Mouse (Mus musculus) forebrain, embryonic 14.5 days (tissue): ENCODE results near the gene Apoc2. TPM values are rescaled to one million over a fixed set of nuclear protein-coding genes. Genes with fewer than 3 reads are reported as not detected.

Source experiments
- ATAC-seq: fragments of 200-750 bp; cut with Nextera tagmentation; 2 replicates; pipeline ENCODE4 v1.8.0; 2017; ENCODE audit warnings: mild to moderate bottlenecking, moderate library complexity
- DNase-seq: peaks from one replicate; pipeline ENCODE4 v3.0.0-alpha.2; 2015; ENCODE audit warnings: low spot score
- H3K27ac ChIP-seq: fragments of 300-500 bp; sonication (generic); 2 replicates; pipeline ENCODE4 v1.5.1; 2014; ENCODE audit warnings: low read depth, mild to moderate bottlenecking, control low read depth, low read length, moderate library complexity
- H3K27me3 ChIP-seq: fragments of 300-500 bp; sonication (generic); replicated peaks from 2 replicates; pipeline ENCODE4 v1.6.1; 2014; ENCODE audit warnings: low read length, control low read depth, mixed read lengths; ENCODE audit not compliant: control insufficient read depth, insufficient read depth
- H3K36me3 ChIP-seq: fragments of 300-500 bp; sonication (generic); 2 replicates; pipeline ENCODE4 v1.6.1; 2014; ENCODE audit warnings: low read length, control low read depth; ENCODE audit not compliant: control insufficient read depth, insufficient read depth
- H3K4me1 ChIP-seq: fragments of 300-500 bp; sonication (generic); 2 replicates; pipeline ENCODE4 v1.6.1; 2014; ENCODE audit warnings: antibody characterized with exemption, low read length, control low read depth; ENCODE audit not compliant: control insufficient read depth, insufficient read depth
- H3K4me2 ChIP-seq: fragments of 300-500 bp; sonication (generic); 2 replicates; pipeline ENCODE4 v1.6.1; 2014; ENCODE audit warnings: mild to moderate bottlenecking, control low read depth, low read length
- H3K4me3 ChIP-seq: fragments of 300-500 bp; sonication (generic); 2 replicates; pipeline ENCODE4 v1.5.1; 2014; ENCODE audit warnings: low read depth, low read length, control low read depth
- H3K9ac ChIP-seq: fragments of 300-500 bp; sonication (generic); 2 replicates; pipeline ENCODE4 v1.6.1; 2014; ENCODE audit warnings: mild to moderate bottlenecking, low read length, control low read depth, moderate library complexity
- H3K9me3 ChIP-seq: fragments of 300-500 bp; sonication (generic); replicated peaks from 2 replicates; pipeline ENCODE4 v1.6.1; 2016; ENCODE audit warnings: low read length, control low read depth, mixed read lengths; ENCODE audit not compliant: control insufficient read depth
- WGBS: fragments of 180-500 bp; shearing (Covaris S2); extraction: QIAGEN DNeasy Blood & Tissue Kit; methylation state at CpG from one replicate; pipeline ENCODE4 v1.1.7; 2014; 5-methylcytosine and 5-hydroxymethylcytosine counted together
- polyA plus RNA-seq: library from polyadenylated mRNA; unstranded; fragments of >200 nt; fragmentation: Nextera tagmentation; extraction: Ambion mirVana; gene quantifications from 2 replicates; pipeline ENCODE4 v1.2.1, GENCODE M21; 2014

Gene Apoc2
- polyA plus RNA-seq, 1 experiment from 2014 or later, result not detected

- H3K4me2 ChIP-seq, result no peak overlapping the region
- H3K27me3 ChIP-seq, result no peaks in the 10 kb centered on the region
- H3K4me3 ChIP-seq, result no peak overlapping the region
- H3K4me1 ChIP-seq, result peaks cover 2% of the 10 kb centered on the region; the same call in 1 of the 2 replicates
- ATAC-seq, result no peak
- DNase-seq, result no peak
- no peak overlapping the region for H3K27ac ChIP-seq
- no peak overlapping the region for H3K9ac ChIP-seq
- peaks cover 55% of the 10 kb centered on the region for H3K36me3 ChIP-seq
- H3K9me3 ChIP-seq, result no peaks in the 10 kb centered on the region
Measured at GRCm38 (mm10) chr7:19632275-19632674, 45.5 kb downstream of the Apoc2 start.

DNA sequence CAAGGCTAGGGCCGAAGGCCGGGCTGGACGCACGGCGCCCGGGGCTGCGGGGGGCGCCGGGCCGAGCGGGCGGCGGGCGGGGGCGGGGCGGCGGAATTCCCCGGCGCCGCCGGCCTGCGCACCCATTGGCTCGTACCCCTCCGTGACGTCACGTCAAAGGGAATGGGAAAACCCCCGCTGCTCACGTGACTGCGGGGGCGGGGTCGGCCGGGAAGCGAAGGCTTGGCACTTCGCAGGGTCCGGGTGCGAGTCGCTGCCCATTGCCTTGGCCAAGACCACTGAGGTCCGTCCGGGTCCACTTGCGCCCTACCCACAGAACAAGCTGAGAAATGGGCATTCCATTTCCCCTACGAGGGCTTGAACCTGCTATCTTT, 48.4 kb downstream of the Apoc2 start, which contains the start of gene Relb:
Gene Relb, minus strand, starts transcription at position 78 of the 374 bp plus-strand sequence.
- 2% methylated on average over 36 of the region's 41 CpGs for WGBS
- peak within 1 kb of the TSS; percentile 56; the same call in 1 of the 2 replicates for H3K27ac ChIP-seq
- ATAC-seq (peak; percentile 78), DNase-seq (peak; percentile 95)
- H3K9me3 ChIP-seq, result no peaks in the 10 kb centered on the region
- peak within 1 kb of the TSS; percentile 67 for H3K4me3 ChIP-seq
- peak within 1 kb of the TSS; percentile 98 for H3K4me2 ChIP-seq
- peaks cover 2% of the 10 kb centered on the region; the same call in 1 of the 2 replicates for H3K4me1 ChIP-seq
- peaks cover 25% of the 10 kb centered on the region for H3K36me3 ChIP-seq
- H3K27me3 ChIP-seq, result no peaks in the 10 kb centered on the region
- peak within 1 kb of the TSS; percentile 52; the same call in 1 of the 2 replicates for H3K9ac ChIP-seq

GRCm38 (mm10) chr7:19628536-19629360, 49.0 kb downstream of the Apoc2 start:
- 1% methylated on average over 56 of the region's 57 CpGs for WGBS
- Histone ChIP-seq H3K9ac (peak overlapping the region; percentile 52; the same call in 1 of the 2 replicates), H3K9me3 (no peaks in the 10 kb centered on the region), H3K27ac (peak overlapping the region; percentile 56; the same call in 1 of the 2 replicates), H3K4me2 (peak overlapping the region; percentile 98), H3K36me3 (peaks cover 19% of the 10 kb centered on the region), H3K4me1 (peaks cover 2% of the 10 kb centered on the region; the same call in 1 of the 2 replicates), H3K4me3 (peak overlapping the region; percentile 67), H3K27me3 (no peaks in the 10 kb centered on the region)
- peak; percentile 85 for DNase-seq
- peak; percentile 86 for ATAC-seq

GRCm38 (mm10) chr7:19628192-19628535, 49.6 kb downstream of the Apoc2 start:
- peaks cover 2% of the 10 kb centered on the region; the same call in 1 of the 2 replicates for H3K4me1 ChIP-seq
- peak overlapping the region; percentile 67 for H3K4me3 ChIP-seq
- no peak overlapping the region for H3K27ac ChIP-seq
- no peaks in the 10 kb centered on the region for H3K27me3 ChIP-seq
- peak overlapping the region; percentile 98 for H3K4me2 ChIP-seq
- H3K36me3 ChIP-seq, result peaks cover 13% of the 10 kb centered on the region
- no peaks in the 10 kb centered on the region for H3K9me3 ChIP-seq
- WGBS, result 18% methylated on average over 17 of the region's 17 CpGs
- DNase-seq (no peak), ATAC-seq (no peak)
- H3K9ac ChIP-seq, result 0 out of 2 replicates have a peak overlapping the region, but pooled peaks have one; percentile 2

DNA sequence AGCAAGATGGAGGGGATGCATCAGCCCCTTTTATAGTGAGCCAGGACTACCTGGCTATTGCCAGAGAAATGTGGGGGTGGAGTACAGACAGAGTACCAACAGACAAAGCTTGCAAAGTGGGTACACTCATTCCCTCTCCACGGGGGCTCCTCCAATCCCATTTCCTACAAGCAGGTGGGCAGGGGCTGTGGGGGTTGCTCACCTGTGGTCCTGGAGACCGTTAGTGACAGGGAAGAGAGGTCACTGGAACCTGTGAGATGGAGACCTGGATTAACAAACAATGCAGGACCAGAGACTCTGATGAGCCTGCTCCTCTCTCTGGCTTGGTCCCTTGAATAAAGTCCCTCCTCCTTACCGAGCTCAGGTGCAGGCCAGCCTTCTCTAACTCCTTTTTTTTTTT, 50.0 kb downstream of the Apoc2 start:
- H3K9ac ChIP-seq, result no peak overlapping the region
- DNase-seq, result no peak
- no peak overlapping the region for H3K27ac ChIP-seq
- WGBS, result 72% methylated on average over 3 of the region's 3 CpGs
- peaks cover 9% of the 10 kb centered on the region; the same call in 1 of the 2 replicates for H3K36me3 ChIP-seq
- no peak overlapping the region for H3K4me3 ChIP-seq
- H3K4me1 ChIP-seq, result peaks cover 2% of the 10 kb centered on the region; the same call in 1 of the 2 replicates
- H3K4me2 ChIP-seq, result 0 out of 2 replicates have a peak overlapping the region, but pooled peaks have one; percentile 98
- no peaks in the 10 kb centered on the region for H3K27me3 ChIP-seq
- no peaks in the 10 kb centered on the region for H3K9me3 ChIP-seq
- ATAC-seq, result no peak

DNA sequence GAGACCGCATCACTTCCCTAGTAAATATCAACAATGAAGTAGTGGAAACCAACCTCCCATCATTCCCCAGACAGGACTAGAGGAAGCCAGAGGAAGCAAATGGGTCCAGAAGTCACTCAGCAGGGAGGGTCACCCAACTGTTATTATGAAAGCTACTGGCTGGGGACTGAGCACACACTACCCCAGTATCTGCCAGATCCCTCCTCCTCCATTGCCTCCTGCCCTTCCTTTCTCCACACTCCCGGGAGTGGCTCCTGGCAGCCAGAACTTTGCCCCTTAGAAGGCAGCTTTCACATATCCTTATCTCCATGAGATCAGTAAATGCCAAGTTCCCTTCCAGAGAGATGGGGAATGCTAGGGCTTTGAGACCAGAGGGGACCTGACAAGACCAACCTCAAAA, 54.3 kb downstream of the Apoc2 start:
- Histone ChIP-seq H3K9me3 (no peaks in the 10 kb centered on the region), H3K27ac (no peak overlapping the region), H3K4me1 (peaks cover 6% of the 10 kb centered on the region; the same call in 1 of the 2 replicates), H3K27me3 (no peaks in the 10 kb centered on the region), H3K36me3 (no peaks in the 10 kb centered on the region), H3K4me2 (no peak overlapping the region), H3K9ac (no peak overlapping the region), H3K4me3 (no peak overlapping the region)
- 78% methylated on average over 2 of the region's 2 CpGs for WGBS
- no peak for DNase-seq
- ATAC-seq, result no peak

DNA sequence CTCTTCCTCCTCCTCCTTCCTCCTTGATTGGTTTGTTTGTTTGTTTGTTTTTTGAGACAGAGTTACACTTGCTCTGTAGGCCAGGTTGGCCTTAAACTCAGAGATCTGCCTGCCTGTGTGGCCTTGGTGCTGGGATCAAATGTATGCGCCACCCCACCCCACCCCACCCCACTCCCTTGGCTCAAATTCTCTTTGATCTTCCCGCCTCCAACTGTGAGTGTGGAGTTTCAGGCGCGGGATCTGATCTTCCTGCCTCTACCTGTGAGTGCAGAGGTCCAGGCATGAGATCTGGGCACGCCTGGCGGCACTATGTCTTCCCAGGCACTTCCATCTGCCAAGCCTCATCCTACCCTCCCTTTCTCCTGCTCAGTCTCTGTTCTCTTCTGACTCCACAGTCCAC, 55.5 kb downstream of the Apoc2 start:
- no peak for ATAC-seq
- no peak for DNase-seq
- 47% methylated on average over 6 of the region's 6 CpGs for WGBS

More for the DNA sequence above, 55.5 kb downstream of the Apoc2 start:
- Histone ChIP-seq H3K4me1 (peaks cover 4% of the 10 kb centered on the region; the same call in 1 of the 2 replicates), H3K4me2 (no peak overlapping the region), H3K9ac (no peak overlapping the region), H3K27ac (no peak overlapping the region), H3K36me3 (no peaks in the 10 kb centered on the region), H3K9me3 (no peaks in the 10 kb centered on the region), H3K4me3 (no peak overlapping the region), H3K27me3 (no peaks in the 10 kb centered on the region)
